Mouse (Mus musculus) bone marrow, adult 2 months (tissue): ENCODE results near the gene Pald1.

Experiments used
- CTCF ChIP-seq: fragments of 200-500 bp; IDR thresholded peaks from 2 replicates; pipeline ENCODE4 v1.5.1; 2011; ENCODE audit warnings: low read length, control low read depth; ENCODE audit not compliant: control insufficient read depth, insufficient read depth
- POLR2A ChIP-seq: fragments of 200-500 bp; IDR thresholded peaks from 2 replicates; pipeline ENCODE4 v1.6.1; 2011; ENCODE audit warnings: low read depth, mild to moderate bottlenecking, control low read depth, low read length, borderline replicate concordance; ENCODE audit not compliant: control insufficient read depth

GRCm38 (mm10) chr10:61359411-61359810 lies 23.9 kb downstream of the Pald1 start:
- no peak for TF ChIP-seq POLR2A
- no peak for TF ChIP-seq CTCF
